Mouse (Mus musculus) adrenal gland, postnatal 10 days (tissue): ENCODE measurements around the gene Foxc2. TPM values are rescaled to one million over a fixed set of nuclear protein-coding genes. Genes with fewer than 3 reads are reported as not detected.

ENCODE experiments used
- DNase-seq: peaks from one replicate; pipeline ENCODE4 v3.0.0; 2021; ENCODE audit warnings: mixed read lengths
- total RNA-seq, 2 experiments: library from RNA; stranded (reverse); gene quantifications; 2 replicates each; pipeline ENCODE4 v1.2.3; 2021

Foxc2 gene
- total RNA-seq, 2 experiments from 2014 or later, result 4.1 to 6.1 TPM

DNA sequence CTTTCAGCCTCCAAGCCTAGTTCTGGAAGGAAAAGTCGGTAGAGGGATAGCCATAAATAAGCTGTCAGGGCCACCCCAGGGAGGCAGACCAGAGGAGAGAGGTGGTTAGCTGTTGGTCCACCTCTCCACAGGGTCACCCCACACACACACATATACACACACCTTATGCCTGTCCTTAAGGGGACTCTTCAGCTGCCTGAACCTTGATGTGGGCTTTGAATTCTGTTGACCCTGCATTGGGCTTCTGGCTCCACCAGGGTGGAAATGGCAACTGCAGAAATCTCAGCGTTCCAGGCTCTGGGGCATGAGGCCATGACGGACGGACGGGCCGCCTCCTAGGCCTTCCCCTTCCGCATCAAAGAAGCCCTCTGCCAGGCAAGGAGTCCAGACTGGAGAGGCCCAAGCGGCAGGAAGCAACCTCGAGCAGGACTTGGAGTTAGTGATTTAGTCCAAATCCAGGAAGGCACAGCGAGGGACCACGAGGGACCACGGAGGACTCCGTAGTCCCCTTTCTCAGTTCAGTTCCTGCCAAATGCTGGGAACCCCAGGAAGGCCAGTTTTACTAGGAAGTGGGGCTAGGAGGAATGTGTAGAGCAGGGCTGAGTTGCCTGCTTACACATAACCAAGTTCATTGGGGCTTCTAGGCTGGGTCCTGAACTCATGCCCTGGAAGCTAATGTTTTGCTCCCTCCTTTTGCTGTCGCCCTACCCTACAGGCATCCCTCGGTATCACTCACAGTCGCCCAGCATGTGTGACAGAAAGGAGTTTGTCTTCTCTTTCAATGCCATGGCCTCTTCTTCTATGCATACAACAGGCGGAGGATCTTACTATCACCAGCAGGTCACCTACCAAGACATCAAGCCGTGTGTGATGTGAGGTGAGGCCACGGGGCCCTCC lies 29.7 kb upstream of the Foxc2 start:
- DNase-seq, result no peak

DNA sequence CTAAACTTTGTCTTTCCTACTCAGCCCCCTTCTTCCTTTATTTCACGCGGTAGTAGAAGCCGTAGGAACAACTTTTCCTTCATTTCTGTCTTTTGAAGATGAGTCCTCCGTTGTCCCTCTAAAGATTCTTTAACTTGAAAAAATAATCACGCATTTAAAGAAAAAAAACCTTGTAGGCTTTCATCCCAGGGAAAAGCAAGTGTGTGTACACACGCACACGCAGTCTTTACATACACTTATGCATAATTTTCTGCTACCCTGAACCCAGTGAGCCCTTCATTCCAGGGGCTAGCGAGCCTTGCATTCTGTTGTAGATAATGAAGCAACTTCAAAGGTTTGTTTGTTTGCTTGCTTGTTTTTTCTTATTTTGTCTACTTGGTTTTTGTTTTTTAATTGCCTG lies 27.7 kb upstream of the Foxc2 start:
- DNase-seq, result no peak

DNA sequence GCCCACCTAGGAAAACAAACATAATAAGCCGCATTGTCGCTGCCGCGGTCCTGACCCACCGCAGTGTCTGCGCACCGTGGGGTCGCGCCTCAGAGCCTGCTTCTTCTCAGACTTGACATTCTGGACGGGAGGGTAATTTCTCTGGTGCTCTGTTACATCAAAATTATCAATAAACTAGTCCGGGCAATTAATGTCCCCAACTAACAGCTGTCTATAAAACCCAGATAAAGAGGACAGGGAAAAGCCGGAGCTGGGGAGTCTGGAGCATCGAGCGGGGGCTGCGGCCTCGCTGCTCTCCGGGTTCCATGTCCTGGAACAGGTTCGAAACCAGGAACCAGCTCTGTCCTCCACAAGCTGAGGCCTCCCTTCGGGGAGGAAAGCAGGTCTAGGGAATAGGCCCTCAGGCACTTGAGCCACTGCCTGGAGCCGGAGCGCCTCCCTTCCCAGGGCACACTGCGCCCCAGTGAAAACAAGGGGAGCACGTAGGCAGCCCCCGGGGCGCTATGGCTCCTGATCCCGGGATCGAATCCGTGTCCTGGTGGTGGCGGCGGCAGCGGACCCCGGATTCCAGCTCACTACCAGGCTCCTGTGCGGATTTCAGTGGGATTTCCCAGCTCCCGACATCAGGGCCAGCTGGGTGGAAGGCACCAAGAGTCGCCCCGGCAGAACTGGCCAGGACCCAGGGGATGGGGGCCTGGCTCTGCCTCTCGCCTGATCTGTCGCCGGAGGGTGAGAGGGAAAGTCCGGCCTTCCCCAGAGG lies 26.9 kb upstream of the Foxc2 start:
- no peak for DNase-seq

DNA sequence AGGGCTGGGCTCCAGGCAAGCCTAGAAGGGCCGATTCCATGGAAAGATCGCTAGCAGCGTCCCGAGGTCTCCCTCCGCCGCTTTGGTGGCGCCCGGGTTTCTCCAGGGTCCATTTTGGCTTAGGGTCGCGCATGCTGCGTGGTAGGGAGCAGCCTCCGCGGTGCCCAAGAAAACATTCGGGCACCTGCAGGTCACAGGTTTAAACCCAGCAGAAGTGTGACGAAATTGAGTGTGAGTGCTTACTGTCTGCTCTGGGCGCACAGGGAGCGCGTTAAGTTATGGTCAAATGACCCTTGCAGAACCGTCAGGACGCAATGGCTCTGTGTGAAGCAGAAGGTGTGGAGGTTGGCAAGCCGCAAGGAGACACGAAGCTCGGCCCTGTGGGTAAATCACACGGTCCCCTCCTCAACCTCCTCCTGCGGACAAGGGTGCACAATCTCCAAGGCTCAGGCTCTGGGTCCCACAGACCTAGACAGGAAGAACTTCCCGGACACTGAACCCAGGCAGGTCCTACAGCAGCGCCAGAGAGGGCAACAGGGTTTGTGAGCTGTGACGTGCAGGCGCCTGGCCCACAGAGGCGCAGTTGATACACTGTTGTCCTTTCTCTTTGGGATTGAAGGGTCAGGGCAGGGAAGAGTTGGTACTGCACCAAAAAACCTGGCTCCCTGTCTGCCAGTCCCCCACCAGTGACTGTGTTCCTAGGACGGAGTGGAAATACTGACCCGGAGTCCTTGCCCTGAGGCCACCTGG lies 26.2 kb upstream of the Foxc2 start:
- no peak for DNase-seq

DNA sequence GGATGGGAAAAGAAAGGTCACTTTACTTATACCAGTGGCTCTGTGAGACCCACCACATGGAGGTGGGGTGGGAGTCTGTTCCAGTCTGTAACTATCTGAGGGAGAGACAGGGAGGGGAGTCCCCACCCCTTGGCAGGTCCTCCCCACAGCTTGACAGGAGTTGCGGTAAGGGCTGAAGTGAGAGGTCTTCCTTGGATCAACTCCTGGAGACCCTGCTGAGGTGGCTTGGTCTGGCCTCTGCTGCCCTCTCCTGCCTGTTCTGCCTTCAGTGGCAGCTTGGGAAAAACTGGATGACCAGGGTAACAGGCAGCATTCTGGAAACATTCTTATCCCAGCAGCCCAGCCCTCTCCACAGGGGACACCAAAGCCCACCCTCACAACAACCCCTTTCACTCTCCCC lies 25.3 kb upstream of the Foxc2 start:
- no peak for DNase-seq

DNA sequence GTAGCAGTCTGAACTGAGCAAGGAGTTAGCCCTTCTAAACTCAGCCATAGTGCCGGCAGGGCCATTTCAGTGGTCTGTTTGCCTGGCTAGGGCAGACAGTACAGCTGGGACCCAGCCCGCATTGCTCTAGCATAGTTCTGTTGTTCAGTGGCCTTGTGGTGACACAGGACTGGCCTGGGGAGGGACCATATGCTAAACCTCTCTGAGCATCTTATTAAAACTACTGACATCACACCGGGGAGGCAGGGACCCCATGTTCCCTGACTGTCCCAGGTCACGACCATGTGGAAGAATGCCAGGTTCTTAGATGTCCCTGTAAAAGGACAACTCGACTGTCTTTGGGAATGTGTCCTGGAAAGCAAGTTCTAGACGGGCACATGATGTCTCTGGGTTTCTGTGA lies 23.8 kb upstream of the Foxc2 start:
- no peak for DNase-seq

DNA sequence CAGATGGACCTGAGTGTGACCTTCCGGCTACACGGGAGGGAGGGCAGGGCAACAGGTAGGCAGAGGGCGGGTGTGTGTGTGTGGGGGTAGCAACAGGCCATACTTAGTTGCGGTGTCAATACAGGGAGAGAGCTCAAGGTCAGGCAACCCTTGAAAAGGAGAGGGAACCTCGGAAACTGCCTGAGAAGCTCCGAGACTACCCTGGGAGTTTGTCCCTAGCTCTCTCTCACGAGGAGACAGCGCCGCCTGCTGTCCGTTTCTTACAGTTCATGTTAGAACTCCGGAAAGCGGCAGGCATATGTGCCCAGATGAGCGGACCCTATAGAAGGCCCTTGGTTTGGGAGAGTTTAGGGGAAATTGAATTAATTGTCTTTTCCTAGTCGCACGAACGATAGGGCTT lies 23.3 kb upstream of the Foxc2 start:
- DNase-seq, result peak; percentile 92

DNA sequence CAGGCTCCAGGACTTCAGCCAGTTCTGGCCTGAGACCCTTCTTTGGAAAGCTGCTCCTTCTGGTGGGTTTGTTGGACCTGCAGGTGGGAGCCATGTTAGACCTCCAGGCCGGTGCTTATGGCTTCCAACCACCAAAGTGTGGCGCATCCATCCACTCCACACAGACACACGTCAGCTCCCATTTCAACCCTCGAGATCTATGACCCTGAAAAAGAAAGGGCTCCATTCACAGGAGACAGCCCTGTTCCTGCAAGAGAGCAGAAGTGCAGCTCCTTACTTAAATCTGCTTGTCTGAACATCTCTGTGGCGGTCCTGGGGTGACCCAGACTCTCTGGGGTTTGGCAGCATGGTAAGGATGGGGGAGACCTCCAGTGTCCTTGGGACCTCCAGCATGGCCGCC lies 22.5 kb upstream of the Foxc2 start:
- DNase-seq, result no peak

DNA sequence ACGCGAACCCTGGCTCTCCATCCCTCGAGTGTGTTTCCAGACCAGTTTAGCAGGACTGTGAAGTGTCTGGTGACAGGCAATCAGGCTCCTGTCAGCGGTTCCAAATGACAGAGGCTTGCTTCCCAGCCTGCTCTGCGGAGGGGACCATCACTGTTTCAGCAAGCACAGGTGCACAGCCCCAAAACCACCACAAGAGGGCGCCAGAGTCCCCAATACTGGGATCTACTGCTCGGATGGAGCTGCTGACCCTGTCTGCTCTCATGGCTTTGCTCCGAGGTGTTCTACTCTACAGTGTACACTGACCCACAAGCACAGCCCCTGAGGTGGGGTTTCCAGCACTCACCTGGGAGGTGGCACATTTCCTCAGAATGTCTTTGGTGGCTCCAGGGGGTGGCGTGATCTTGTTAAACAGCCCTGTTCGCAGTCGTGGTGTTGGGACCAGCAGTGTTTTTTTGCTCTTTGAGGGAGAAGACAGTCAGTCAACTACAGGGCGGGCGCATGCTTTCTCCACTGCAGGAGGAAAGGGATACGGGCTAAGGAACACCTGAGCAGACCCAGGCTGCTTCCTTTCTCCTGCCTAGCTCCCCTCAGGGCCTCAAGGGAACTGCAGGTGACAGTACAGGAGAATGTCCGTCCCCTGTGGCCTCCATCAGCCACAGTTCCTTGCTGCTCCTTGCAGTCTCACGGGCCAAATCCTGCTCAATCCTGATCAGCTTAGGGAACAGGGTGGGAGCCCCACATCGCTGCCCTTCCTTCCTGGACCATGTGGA lies 11.7 kb upstream of the Foxc2 start:
- DNase-seq, result peak; percentile 87

DNA sequence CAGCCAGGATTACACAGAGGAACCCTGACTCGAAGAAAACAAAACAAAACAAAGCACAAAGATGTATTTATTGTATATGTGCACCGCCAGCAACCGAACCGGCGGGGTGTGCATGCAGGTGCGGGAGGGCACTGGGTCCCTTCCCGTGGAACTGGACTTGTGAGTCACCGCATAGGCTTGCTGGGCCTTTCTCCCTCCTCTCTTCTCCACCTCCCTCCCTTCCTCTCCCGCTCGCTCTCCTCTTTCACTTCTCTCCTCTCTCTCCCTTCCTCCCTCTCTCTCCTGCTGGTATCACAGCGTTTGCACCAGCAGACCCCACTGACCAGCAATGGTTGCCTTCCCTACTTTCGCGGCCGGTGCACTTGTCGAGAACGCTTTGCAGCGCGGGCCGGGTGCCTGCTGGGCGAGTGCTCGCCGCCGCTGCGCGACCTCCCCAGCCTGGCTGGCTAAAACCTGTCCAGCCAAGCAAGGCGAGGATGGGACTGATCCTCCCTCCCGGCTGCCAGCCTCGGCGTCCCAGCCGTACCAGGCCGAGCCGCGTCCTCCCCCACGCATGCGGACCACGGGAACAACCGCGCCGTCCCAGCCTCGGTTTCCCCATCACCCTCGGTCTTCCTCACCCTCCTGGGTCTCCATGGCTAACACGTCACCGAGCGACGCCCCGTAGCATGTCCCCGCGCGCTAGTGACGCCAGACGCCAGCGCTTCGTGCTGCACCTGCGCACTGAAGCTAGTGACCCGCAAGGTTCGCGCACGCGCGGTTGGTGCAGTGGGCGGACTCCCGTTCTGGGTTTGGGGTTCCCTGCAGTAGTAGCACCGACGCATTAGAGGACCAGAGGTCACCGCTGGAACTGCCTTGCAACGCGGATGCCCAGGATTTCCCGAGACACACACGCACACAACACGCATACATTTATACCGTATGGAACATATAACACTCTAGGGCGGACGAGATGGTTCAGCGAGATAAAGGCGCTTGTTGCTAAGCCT lies 8.0 kb upstream of the Foxc2 start, which contains the start of gene Mthfsd:
TSS of gene Mthfsd (minus strand) at position 725 of the 989 bp plus-strand sequence.
- DNase-seq, result peak; percentile 99

DNA sequence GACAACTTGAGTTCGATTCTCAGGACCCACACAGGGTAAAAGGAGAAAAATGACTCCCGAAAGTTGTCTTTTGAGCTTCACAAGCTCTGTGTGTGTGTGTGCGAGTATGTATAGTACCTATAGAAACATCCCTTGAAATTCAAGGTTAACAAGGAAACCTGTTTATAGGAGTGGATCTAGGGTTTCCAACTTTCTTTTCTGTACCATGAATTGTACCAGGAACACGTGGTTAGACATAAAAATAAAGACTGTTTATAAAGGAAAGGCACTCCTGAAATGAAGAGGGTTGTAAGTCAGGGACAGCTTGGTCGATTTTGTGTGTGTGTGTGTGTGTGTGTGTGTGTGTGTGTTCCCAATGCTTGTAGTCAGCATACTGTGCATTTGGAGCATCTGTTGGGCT lies 7.3 kb upstream of the Foxc2 start:
- DNase-seq, result no peak

DNA sequence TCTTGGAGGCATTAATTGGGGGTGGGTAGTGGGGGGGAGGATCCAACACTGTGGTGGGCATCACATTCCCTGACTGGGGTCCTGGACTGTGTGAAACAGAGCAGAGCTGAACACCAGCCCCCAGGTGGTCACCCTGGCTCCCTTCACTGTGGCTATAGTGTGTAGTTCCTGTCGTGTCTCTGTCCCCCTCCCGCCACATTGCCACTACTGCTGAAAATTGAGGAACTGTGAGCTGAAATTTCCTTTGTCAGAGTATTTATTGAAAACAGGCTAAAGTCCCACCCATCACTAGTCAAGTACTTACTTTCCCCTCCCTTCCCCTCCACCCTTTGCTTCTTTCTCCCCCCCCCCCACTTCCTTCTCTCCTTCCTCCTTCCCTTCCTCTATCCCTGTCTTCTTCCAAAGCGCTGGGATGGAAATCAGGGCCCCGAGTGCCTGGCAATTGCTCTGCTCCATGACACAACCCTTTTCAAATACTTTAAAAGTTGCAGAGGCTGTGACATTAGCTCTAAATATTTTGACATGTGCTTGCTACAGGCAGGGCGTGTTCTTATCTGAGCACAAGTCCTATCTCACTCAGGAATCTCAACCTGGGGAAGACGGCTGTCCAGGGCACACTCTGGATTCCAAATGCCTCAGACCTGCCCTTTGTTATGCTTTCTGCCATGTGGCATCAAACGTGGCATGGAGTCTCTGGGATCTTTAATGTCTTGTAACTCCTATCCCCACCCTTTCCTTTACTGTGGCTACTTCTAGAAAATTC lies 4.6 kb upstream of the Foxc2 start:
- DNase-seq, result no peak

DNA sequence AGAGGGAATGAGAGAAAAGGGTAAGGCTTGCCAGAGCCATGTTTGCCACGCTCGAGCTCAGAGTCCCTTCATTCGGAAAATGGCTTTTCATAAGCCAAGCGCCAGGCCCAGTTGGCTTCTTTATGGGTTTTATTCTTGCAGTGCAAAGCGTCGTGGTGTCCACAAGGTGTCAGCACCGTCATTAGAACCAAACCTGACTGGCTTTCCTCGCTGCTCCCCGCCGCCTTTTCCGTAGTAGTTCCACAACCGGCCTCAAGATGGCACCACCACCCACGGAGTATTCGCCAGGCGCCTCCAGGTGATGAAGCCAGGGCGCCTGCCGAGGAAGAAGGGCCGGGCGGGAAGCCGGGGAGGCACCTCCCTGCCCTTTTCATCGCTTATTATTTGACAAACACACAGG lies 2.7 kb upstream of the Foxc2 start:
- DNase-seq, result peak; percentile 98

DNA sequence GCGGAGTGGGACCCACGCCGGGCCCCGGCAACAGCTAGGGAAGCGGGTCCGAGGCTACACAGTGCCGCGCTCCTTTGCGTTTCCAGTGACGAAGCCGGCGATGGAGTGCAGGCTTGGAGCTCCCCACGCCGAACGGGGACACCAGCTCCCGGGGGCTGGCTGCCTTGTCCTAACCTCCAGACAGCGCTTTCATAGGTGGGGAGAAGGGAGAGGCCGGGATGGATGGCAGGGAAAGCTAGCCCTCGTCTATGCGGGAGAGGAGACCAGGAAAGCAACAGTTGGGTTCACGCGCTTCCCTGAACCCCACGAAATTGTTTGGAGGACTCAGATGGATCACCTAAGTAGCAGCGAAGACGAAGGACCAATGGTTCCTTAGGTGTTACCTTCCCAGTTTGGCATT lies 835 bp upstream of the Foxc2 start:
- no peak for DNase-seq

DNA sequence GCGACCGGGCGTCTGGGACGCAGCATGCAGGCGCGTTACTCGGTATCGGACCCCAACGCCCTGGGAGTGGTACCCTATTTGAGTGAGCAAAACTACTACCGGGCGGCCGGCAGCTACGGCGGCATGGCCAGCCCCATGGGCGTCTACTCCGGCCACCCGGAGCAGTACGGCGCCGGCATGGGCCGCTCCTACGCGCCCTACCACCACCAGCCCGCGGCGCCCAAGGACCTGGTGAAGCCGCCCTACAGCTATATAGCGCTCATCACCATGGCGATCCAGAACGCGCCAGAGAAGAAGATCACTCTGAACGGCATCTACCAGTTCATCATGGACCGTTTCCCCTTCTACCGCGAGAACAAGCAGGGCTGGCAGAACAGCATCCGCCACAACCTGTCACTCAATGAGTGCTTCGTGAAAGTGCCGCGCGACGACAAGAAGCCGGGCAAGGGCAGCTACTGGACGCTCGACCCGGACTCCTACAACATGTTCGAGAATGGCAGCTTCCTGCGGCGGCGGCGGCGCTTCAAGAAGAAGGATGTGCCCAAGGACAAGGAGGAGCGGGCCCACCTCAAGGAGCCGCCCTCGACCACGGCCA lies 717 bp downstream of the Foxc2 start:
- DNase-seq, result peak; percentile 38

DNA sequence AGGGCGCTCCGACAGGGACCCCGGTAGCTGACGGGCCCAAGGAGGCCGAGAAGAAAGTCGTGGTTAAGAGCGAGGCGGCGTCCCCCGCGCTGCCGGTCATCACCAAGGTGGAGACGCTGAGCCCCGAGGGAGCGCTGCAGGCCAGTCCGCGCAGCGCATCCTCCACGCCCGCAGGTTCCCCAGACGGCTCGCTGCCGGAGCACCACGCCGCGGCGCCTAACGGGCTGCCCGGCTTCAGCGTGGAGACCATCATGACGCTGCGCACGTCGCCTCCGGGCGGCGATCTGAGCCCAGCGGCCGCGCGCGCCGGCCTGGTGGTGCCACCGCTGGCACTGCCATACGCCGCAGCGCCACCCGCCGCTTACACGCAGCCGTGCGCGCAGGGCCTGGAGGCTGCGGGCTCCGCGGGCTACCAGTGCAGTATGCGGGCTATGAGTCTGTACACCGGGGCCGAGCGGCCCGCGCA lies 1.2 kb downstream of the Foxc2 start:
- DNase-seq, result no peak

DNA sequence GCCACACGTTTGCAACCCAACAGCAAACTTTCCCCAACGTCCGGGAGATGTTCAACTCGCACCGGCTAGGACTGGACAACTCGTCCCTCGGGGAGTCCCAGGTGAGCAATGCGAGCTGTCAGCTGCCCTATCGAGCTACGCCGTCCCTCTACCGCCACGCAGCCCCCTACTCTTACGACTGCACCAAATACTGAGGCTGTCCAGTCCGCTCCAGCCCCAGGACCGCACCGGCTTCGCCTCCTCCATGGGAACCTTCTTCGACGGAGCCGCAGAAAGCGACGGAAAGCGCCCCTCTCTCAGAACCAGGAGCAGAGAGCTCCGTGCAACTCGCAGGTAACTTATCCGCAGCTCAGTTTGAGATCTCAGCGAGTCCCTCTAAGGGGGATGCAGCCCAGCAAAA lies 1.9 kb downstream of the Foxc2 start:
- no peak for DNase-seq

DNA sequence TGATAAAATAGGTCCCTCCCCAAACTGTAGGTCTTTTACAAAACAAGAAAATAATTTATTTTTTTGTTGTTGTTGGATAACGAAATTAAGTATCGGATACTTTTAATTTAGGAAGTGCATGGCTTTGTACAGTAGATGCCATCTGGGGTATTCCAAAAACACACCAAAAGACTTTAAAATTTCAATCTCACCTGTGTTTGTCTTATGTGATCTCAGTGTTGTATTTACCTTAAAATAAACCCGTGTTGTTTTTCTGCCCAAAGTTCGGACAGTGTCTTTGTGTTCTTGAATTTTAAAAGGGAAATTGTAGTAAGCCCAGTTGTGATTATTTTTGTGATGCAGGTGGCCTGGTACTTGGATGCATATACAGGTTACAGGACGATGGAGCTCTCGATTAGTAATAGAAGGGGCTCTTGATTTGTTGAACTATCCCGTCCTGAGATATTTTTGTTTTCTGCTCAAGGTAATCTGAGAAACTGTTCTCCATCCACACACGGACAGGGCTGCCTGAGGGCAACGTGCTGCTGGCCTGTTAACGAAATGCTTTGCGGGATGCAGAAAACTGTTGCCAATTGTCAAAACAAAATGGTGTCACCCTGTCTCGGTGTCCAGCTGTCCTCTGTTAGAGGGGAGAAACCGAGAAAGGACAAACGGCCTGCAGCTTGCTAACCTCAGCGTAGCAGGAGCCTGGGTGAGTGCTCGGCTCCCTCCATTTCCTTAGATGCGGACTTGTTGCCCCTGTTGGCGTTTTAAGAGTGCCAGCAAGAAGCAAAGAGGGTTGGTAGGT lies 2.9 kb downstream of the Foxc2 start:
- DNase-seq, result no peak
